Mouse (Mus musculus): ENCODE results near the gene Ints3.

The Ints3 gene

GRCm38 (mm10) chr3:90388726-90389510 lies 44.5 kb downstream of the Ints3 start:
- peak; percentile 52 for DNase-seq

GRCm38 (mm10) chr3:90388192-90388591 lies 45.2 kb downstream of the Ints3 start:
- no peak for DNase-seq

GRCm38 (mm10) chr3:90387483-90387882 lies 45.9 kb downstream of the Ints3 start:
- DNase-seq, result no peak

GRCm38 (mm10) chr3:90386817-90387216 lies 46.6 kb downstream of the Ints3 start:
- no peak for DNase-seq

- DNase-seq, result no peak
Measured at GRCm38 (mm10) chr3:90384851-90385375, 48.5 kb downstream of the Ints3 start.

GRCm38 (mm10) chr3:90383690-90384089 lies 49.7 kb downstream of the Ints3 start:
- DNase-seq, result no peak

GRCm38 (mm10) chr3:90381727-90382126 lies 51.7 kb downstream of the Ints3 start:
- no peak for DNase-seq

GRCm38 (mm10) chr3:90378496-90378895 lies 54.9 kb downstream of the Ints3 start:
- DNase-seq, result no peak

GRCm38 (mm10) chr3:90376247-90376585 lies 57.2 kb downstream of the Ints3 start:
- DNase-seq, result no peak

- DNase-seq, result no peak
Measured at GRCm38 (mm10) chr3:90375562-90376246, 57.7 kb downstream of the Ints3 start.

GRCm38 (mm10) chr3:90374368-90374767 lies 59.1 kb downstream of the Ints3 start:
- no peak for DNase-seq

- DNase-seq, result peak; percentile 82
Measured at GRCm38 (mm10) chr3:90373432-90374028, 59.9 kb downstream of the Ints3 start.

- DNase-seq, result peak; percentile 32
Measured at GRCm38 (mm10) chr3:90372817-90373216, 60.6 kb downstream of the Ints3 start.

- DNase-seq, result no peak
Measured at GRCm38 (mm10) chr3:90371857-90372256, 61.6 kb downstream of the Ints3 start.

- no peak for DNase-seq
Measured at GRCm38 (mm10) chr3:90369041-90369440, 64.4 kb downstream of the Ints3 start.

GRCm38 (mm10) chr3:90367001-90367632 lies 66.3 kb downstream of the Ints3 start:
- DNase-seq, result no peak

- DNase-seq, result no peak
Measured at GRCm38 (mm10) chr3:90362346-90362745, 71.1 kb downstream of the Ints3 start.

GRCm38 (mm10) chr3:90361476-90361875 lies 71.9 kb downstream of the Ints3 start:
- DNase-seq, result no peak

GRCm38 (mm10) chr3:90359230-90359629 lies 74.2 kb downstream of the Ints3 start:
- DNase-seq, result no peak

GRCm38 (mm10) chr3:90357959-90358358 lies 75.5 kb downstream of the Ints3 start:
- DNase-seq, result no peak

GRCm38 (mm10) chr3:90347847-90348246 lies 85.6 kb downstream of the Ints3 start:
- no peak for DNase-seq

- peak; percentile 27 for DNase-seq
Measured at GRCm38 (mm10) chr3:90342853-90343252, 90.6 kb downstream of the Ints3 start.
